Mouse (Mus musculus) left cerebral cortex, adult 2 months (tissue): ENCODE data around the gene Aff3. TPM values are rescaled to one million over a fixed set of nuclear protein-coding genes. Genes with fewer than 3 reads are reported as not detected.

Experiments used
- DNase-seq, 2 experiments: peaks; one replicate each; pipeline ENCODE4 v3.0.0; 2021 to 2022; ENCODE audit warnings: low spot score in 2 of 2, mixed read lengths in 1 of 2; ENCODE audit errors: extremely low spot score in 1 of 2
- H3K27ac ChIP-seq: fragments of 200-600 bp; 2 replicates; pipeline ENCODE4 v1.8.1; 2022
- H3K4me3 ChIP-seq: fragments of 200-600 bp; 2 replicates; pipeline ENCODE4 v1.8.1; 2022
- CTCF ChIP-seq: fragments of 200-600 bp; IDR thresholded peaks from 2 replicates; pipeline ENCODE4 v1.8.1; 2022; ENCODE audit warnings: antibody characterized with exemption, mild to moderate bottlenecking, moderate library complexity
- intact Hi-C: fragments of 180-260 bp; cut with DNase I; formaldehyde crosslinking; loops from one replicate; pipeline ENCODE4 v1.15.1; 2025
- long read RNA-seq, 2 experiments: library from polyadenylated mRNA; stranded (forward); transcript quantifications; one replicate each; pipeline ENCODE4 v2.0.0; 2021; ENCODE audit warnings: borderline mapping rate in 2 of 2
- total RNA-seq, 2 experiments: library from RNA; stranded (reverse); gene quantifications; 2 replicates each; pipeline ENCODE4 v1.2.3; 2021

The Aff3 gene
- 100 to 1,000 TPM in 1 of 2 experiments, 10 to 100 TPM in 1; 98.8 to 108 TPM for total RNA-seq
- long read RNA-seq, experiment 1, partial matches to known transcripts: 22 of 51 reads
- long read RNA-seq, experiment 1, other reads (novel, unspliced or antisense): 29 of 51 reads
- long read RNA-seq, experiment 2, partial matches to known transcripts: 12 of 46 reads
- long read RNA-seq, experiment 2, other reads (novel, unspliced or antisense): 34 of 46 reads

DNA sequence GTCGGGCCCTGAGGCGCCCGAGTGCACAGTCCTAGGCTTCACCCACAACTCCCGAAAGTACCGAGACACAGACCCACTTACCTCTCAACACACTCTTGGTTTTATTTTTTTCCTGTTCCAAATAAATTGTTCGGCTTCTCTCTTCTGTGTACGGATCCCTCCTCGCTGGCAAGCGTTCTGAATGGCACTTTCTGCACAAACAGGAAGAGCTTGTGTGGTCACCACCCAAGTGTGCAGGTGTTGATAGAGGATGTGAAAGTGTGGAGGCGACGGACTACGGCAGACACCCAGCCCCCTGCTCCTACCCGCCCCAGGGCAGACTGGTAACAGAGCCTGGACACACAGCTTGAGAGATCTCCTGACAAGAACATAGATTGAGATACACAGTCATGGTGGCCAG is at the start of gene Aff3:
Gene Aff3, minus strand, starts transcription at position 179 of the 400 bp plus-strand sequence.
- H3K4me3 ChIP-seq: no peak within 1 kb of the TSS
- intact Hi-C loops: no loop called here

GRCm38 (mm10) chr1:38700646-38701045 is 35.9 kb upstream of the Aff3 start:
- no peak for DNase-seq
- Histone ChIP-seq H3K4me3 (no peak overlapping the region), H3K27ac (no peak overlapping the region)
- intact Hi-C loops: no loop called here
- no peak for TF ChIP-seq CTCF

More for the DNA sequence above, at the start of gene Aff3:
- no peak within 1 kb of the TSS for H3K27ac ChIP-seq
- TF ChIP-seq CTCF: no peak
- DNase-seq: no peak

DNA sequence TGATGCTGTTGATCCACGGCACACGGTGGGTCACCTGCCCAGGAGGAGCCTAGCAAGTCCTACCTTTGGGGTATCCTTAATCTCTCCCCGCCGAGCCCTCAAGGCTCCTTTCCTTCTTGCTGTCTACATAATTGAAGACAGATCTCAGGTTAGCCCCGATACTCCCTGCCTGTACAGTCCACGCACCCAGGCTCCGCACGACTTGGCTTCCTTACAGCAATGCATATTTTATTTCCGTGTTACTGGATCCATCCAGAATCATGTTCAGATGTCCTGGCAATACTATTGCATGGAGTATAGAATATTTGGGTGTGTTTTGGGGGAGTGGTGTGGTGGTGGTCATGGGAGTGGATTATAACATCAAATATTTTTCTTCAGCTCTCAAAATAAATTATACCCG is 34.5 kb upstream of the Aff3 start:
- DNase-seq: no peak
- no peak overlapping the region for H3K4me3 ChIP-seq
- H3K27ac ChIP-seq: no peak overlapping the region
- intact Hi-C loops: no loop called here
- no peak for TF ChIP-seq CTCF

DNA sequence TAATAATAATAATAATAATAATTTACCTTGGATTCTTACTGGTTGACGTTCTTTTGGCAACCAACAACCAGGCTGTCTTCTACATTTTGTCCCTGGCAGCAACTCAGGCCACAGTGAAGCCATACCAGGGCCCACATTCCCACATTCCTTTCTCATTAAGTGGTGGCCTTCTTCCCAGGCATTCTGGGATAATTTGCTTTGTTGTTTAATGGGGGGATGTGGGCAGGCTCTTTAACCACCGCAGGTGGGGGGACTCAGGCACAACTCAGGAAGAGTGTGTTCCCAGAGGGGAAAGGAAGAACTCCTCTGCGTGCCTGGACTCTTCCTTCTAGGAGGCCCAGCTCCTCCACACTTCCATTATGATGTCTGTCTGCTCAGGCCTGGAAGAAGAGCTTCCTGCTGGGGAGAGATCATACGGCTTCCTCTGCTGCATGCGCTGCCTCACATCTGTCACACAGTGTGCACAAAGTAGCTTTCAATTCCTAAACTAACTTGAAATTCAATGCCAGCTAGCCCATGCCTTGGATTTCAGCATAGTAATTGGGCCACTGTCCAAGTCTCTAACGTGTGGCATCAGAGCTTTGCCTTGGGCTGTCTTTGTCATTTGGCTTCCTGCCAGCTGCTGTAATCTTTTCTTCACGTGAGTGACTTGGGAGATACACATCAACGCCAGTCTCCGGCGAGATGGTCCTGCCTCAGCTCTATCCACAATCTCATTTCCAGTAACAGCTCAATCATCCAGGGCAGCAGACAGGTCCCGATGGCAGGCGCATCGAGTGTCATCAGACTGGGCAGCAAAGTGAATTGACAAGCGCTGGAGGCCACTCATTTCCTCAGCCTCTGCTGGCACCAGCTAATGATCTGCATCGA is 31.3 kb upstream of the Aff3 start:
- intact Hi-C loops: no loop called here
- no peak for DNase-seq
- Histone ChIP-seq H3K4me3 (no peak overlapping the region), H3K27ac (no peak overlapping the region)
- TF ChIP-seq CTCF: no peak

DNA sequence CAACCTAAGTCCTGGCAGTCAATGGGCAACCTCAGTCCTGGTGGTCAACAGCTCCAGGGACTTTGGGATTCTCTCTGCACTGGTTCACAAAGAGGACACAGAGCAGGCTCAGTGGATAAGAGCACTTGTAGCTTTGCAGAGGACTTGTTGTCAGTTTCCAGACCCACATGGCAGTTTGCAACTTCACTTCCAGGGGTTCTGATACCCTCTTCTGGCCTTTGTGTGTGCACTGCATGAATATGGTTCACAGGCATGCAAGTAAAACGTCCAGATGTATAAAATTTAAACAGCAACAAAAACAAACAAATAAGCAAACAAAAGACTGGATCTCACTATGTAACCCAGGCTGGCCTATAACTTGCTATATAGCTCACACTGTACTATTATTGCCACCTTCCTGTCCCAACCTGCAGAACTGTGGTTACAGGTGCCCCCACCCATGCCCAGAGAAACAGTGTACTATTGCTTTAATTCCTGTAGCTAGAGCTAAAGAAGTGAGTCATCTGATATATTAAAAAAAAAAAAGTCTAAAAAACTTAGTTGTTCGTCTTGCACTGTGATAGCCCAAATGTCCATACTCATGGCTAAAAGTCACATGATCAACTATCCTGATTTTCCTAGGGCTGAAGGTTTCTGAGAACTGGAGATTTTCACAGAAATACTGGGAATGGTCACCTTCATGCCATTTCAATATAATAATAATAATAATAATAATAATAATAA is 30.5 kb upstream of the Aff3 start:
- Histone ChIP-seq H3K27ac (no peak overlapping the region), H3K4me3 (no peak overlapping the region)
- intact Hi-C loops: no loop called here
- DNase-seq: no peak
- no peak for TF ChIP-seq CTCF

DNA sequence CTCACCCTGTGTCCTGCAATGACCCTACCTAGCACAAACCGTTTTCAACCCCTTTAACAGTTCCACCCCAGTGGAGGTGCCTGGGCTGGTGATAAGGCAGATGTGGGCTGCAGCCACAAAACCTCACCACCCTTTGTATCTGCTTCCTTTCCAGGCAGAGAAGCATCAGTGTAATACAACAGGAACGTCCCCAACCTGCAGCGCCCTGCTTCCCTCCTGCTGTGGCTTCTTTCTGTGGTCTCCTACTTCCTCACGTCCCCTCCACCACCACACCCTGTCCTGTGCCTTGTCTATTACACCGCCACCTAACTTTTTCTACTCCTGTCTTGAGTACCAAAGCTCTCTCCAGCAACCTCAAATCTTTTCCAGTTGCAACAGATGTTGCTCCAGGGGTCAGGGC is 29.4 kb upstream of the Aff3 start:
- H3K4me3 ChIP-seq: no peak overlapping the region
- DNase-seq: no peak
- intact Hi-C loops: no loop called here
- TF ChIP-seq CTCF: no peak
- no peak overlapping the region for H3K27ac ChIP-seq

DNA sequence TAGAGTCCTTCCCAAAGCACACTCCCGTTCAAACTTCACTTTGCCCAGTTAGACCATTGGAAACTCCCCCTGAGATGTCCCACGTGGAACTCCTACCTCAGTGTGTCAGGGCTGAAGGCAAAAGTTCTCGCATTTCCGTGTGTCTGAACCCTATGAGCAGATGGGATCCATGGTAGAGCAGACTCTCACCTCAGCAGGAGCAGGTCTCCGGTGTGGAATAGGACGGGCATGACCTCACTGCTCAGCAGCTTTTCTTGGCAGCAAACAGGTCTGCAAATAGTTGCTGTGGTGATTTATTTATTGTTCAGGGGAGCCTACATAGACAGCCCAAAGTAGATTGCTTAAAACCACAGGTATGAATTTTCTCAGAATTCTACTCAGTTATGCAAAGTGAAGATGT is 25.7 kb upstream of the Aff3 start:
- Histone ChIP-seq H3K27ac (no peak overlapping the region), H3K4me3 (no peak overlapping the region)
- TF ChIP-seq CTCF: no peak
- intact Hi-C loops: no loop called here
- DNase-seq: no peak

- no peak for DNase-seq
- no peak overlapping the region for H3K27ac ChIP-seq
- TF ChIP-seq CTCF: no peak
- no peak overlapping the region for H3K4me3 ChIP-seq
- intact Hi-C loops: no loop called here
Measured at GRCm38 (mm10) chr1:38688216-38688615, 23.5 kb upstream of the Aff3 start.

DNA sequence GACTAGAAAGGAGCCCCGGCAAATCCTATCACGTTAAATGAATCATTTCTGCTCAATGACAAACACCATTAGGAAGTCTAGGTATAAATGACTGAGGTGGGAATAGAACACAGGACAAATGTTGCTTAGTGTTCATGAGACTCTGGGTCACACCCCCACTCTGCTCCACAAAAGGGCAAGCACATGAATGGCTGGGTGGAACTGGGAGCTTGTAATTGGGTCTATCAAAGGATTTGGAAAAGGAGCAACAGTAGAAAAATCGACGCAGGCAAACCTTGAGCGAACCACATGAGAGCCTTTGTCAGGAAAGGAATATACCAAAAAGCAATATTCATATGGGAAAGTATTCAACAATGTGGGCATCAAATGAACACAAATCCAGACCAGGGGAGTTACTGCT is 21.0 kb upstream of the Aff3 start:
- intact Hi-C loops: no loop called here
- Histone ChIP-seq H3K4me3 (no peak overlapping the region), H3K27ac (no peak overlapping the region)
- DNase-seq: no peak
- TF ChIP-seq CTCF: no peak

- intact Hi-C loops: no loop called here
- no peak for TF ChIP-seq CTCF
Measured at GRCm38 (mm10) chr1:38683158-38683721, 18.5 kb upstream of the Aff3 start.

GRCm38 (mm10) chr1:38679890-38680289 is 15.1 kb upstream of the Aff3 start:
- no peak for TF ChIP-seq CTCF
- Histone ChIP-seq H3K4me3 (no peak overlapping the region), H3K27ac (no peak overlapping the region)
- no peak for DNase-seq
- intact Hi-C loops: no loop called here

More at GRCm38 (mm10) chr1:38683158-38683721, 18.5 kb upstream of the Aff3 start:
- Histone ChIP-seq H3K4me3 (no peak overlapping the region), H3K27ac (no peak overlapping the region)
- DNase-seq: no peak

DNA sequence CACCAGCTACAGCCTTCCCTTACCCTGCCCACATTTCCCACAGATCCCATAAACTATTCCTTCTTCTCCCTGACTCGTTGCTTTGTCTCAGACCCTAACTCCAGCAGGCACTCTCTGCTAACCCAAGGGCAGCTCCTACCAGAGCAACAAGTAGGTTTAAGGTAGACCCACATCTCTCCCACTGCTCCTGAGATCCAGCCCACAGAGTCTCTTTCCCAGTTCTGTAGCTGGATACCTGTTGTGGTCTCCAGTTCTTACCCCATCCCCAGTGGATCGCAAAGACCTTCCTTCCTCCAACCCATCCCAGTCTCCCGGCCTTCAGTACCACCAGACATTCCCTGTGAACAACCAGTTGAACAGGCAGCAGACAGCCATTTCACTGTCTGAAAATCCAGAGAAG is 7.0 kb upstream of the Aff3 start:
- intact Hi-C loops: no loop called here
- Histone ChIP-seq H3K4me3 (no peak overlapping the region), H3K27ac (no peak overlapping the region)
- no peak for DNase-seq
- TF ChIP-seq CTCF: no peak
